Mouse (Mus musculus) urinary bladder, adult 18-20 months (tissue): ENCODE data around the gene Nbea.

Experiments used
- DNase-seq, 2 experiments: peaks; one replicate each; pipeline ENCODE4 v3.0.0; 2022; ENCODE audit warnings: low spot score in 2 of 2, mixed read lengths in 2 of 2

The Nbea gene

GRCm38 (mm10) chr3:56183159-56184133, at the start of gene Nbea:
Gene Nbea (minus strand): TSS chr3:56183701.
- peak; percentile 50 to 52 for DNase-seq

DNA sequence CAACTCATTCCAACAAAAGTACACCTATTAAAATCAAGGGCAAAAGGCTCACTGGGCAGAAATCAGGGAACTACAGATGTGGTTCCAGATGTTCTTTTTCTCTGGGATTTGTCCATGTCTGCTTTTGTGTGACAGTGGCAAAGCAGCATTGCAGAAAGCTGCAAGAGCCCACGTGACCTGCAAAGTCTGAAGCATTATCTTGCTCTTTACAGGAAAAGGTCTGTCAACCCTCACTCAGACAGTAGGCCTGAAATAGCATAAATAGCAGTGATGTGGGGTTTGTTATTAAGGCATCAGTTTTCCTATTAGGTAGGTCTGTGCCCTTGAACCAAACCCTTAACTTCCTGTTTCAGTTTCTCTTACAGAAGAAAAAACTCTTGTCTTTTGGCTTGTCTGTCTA, 45.8 kb upstream of the Nbea start:
- DNase-seq, result no peak

DNA sequence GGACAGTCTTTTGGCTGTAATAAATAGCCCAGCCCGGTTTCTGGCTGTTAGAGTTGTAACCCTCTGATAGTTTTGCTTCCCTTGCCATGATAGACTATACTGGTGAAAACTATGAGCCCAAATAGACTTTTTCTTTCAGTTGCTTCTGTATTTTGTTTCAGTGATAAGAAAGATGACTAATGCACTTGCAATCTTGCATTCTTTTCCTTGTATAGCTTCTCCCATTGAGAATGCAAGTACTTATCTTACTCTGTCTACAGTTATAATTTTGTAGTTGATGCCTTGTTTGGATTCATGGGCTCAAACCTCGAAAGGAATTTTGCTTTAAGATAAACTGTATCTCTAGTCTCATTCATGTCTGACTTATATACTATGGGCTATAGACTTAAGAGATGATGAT, 32.5 kb upstream of the Nbea start:
- DNase-seq, result no peak

GRCm38 (mm10) chr3:56203968-56204367, 20.5 kb upstream of the Nbea start:
- DNase-seq, result no peak

DNA sequence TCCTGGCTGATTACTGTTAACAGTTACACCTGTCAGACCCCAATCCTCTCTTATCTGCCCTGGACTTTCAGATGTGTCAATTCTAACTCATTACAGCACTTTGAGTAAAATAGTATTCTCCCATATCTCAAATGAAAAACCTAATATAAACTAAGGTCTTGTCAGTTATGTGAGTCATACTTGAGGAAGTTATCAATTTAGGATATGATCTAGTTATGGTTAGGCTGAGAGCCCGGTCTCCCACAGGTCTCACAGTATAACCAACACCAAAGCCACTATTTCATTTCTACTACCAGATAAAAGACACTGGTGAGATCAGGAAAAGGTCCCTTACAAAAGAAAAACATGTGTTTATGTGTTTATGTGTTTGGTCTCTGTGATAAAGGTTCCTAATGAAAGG, 4.7 kb upstream of the Nbea start:
- DNase-seq, result no peak

DNA sequence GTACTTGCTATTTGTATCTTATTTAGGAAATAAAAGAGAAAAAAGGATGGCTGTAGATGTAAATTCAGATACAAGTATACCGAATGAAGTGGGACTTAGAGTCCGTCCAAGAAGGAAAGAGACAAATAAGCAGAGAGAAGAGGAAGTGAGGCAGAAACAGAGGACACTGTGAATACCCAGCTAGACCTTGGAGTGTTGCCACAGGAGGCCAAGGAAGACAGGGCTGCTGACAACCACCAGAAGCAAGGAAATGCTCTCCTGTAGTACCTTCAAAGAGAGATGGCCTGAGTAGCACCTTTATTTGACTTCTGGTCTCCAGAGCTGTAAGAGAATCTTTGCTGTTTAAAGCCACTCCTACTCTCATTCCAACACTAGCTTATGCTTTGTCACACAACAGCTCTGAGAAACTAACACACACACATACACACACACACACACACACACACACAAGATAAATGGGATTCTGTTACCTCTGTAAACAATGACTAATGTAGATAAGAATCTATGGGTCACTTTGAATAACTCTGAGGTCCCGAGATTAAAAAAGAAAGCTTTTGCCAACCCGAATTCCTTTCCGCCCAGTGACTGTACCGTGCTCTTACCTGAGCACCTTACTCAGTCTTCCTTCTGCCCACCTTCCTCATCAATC, 3.8 kb upstream of the Nbea start:
- DNase-seq, result no peak

- no peak for DNase-seq
Observed at GRCm38 (mm10) chr3:56182371-56183158, 936 bp downstream of the Nbea start.

DNA sequence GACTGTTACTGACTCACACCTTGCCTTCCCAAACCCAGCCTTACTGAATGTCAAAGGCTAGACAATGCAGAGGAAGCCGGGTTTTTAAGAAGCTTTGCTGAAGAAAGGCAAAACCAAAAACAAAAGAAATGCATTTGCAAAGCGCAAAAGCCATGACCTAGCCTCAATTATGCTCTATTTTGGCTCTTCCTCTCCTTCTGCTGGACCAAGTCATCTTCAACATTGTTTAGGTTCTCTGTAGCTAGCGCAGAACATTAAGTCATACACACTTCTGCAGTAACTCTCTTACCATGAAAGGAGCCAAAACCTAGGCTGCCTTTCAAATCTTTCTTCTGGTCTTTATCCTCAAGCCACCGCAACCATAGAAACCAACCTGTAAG, 1.5 kb downstream of the Nbea start:
- no peak for DNase-seq

GRCm38 (mm10) chr3:56181025-56181424, 2.5 kb downstream of the Nbea start:
- DNase-seq, result no peak

- DNase-seq, result no peak
Observed at GRCm38 (mm10) chr3:56157864-56158263, 25.6 kb downstream of the Nbea start.

GRCm38 (mm10) chr3:56126674-56127073, 56.8 kb downstream of the Nbea start:
- DNase-seq, result no peak

DNA sequence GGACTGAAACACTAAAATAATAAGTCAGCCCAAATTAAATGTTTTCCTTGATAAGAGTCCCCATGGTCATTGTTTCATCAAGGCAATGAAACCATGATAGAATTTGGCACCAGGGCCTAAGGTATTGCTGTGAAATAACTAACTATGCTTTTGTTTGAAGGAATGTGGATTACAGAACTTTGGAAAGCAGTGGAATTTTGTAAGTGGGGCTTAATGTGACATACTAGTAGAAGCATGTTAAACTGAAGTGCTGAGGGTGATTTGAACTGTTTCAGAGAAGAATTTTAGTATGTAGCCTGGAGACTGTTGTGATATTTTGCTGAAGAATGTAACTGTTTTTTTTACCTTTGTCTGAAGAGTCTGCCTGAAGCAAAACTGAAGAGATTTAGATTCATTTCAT, 66.9 kb downstream of the Nbea start:
- DNase-seq, result no peak

GRCm38 (mm10) chr3:56108101-56108500, 75.4 kb downstream of the Nbea start:
- no peak for DNase-seq

DNA sequence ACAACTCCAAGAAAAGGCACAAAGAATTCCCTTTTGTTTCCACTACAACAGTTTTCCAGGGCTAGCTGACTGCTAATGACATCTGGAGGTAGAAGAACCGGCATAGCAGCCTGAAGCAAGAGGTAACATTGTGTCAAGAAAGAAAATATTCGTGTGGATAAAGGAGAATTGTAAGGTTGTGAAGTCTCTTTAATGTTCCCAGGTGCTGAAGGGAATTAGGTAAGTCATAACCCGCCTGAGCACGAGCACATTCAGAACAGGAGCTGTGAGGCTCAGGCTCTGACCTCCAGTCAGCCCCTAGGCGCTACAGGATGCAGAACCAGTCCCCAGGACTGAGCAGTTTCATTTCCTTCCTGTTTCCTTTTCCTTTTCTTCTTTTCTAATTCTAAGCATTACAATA, 86.4 kb downstream of the Nbea start:
- no peak for DNase-seq

DNA sequence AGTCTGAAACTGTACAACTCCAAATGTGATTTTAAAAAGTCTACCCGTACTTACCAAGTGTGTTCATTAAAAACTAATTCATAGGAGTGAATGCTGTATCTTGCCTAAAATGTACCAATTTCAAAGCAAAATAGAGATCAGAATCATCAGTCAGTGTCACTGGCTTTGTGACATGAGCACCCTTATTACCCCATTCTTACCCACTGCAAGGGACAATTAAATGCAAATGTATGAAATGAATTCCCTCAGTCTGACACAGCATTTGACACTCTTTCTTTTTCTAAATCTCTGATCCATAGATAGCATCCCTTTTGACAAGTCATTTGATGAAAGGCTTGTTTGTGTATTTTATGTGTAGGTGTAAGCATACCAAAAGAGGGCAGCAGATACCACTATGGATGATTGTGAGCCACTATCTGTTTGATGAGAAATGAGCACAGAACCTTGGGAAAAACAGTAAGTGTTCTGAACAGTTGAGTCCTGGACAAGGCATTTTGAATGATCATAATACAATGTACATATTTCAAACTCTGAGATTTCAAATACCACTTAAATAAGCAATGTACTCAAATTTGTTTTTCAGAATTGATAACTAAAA, 104.4 kb downstream of the Nbea start:
- DNase-seq, result no peak

GRCm38 (mm10) chr3:56067849-56068248, 115.7 kb downstream of the Nbea start:
- no peak for DNase-seq

DNA sequence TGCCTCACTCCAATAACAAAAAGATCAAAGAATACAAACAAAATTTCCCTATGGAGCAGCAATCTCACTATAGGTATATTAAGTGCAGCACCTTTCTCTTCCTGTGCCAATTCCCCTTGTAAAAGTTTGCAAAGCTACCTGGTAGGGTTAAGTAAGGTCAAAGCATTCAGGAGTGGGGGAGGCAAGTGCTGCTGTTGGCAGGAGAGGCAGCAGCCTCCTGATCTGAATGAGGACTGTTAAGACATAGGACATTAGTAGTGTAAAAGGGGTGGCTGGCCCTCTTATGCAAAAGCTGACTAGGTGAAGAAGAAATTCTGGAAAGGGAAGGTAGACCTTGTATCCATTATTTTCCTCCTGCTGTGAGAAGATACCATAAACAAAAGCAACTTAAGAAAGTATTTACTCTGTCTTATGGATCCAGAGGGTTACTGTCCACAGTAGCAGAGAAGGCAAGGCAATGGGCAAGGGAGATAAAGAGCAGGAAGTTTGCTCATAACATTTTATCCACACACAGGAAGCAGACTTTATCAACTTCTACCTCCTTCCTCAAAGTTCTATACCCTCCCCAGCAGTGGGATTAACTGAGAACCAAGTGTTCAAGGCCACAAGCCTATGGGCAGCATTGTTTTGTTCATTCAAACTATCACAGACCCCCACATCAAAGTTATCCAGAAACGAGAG, 117.0 kb downstream of the Nbea start:
- no peak for DNase-seq

DNA sequence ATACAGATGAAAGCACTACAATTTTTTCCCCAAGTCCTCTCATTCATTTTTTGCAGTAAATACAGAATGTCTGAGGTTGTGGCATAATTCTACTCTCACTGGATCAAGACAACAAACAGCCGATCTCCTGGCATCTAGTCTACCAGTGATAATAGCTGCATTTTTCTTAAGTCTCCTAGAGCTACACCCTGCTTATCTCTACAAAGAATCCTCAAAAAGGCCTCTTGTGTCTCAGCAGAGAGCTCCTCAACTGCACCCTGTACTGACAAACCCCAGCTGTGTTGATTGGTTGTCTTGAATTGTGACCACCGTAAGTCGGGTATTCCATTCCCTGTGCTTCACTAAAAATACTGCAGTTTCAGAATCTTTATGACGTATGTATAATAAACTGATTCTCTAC, 118.3 kb downstream of the Nbea start:
- no peak for DNase-seq

- peak; percentile 4 to 34 for DNase-seq
Observed at GRCm38 (mm10) chr3:56045659-56046336, 137.7 kb downstream of the Nbea start.

- DNase-seq, result no peak
Observed at GRCm38 (mm10) chr3:56043091-56043490, 140.4 kb downstream of the Nbea start.

- DNase-seq, result no peak
Observed at GRCm38 (mm10) chr3:56039494-56039893, 144.0 kb downstream of the Nbea start.
